Mouse (Mus musculus) myocyte (in vitro differentiated cells): ENCODE results near the gene Myo16.

Experiments used
- CEBPB ChIP-seq: IDR thresholded peaks from 2 replicates; pipeline ENCODE4 v1.6.1; 2011; ENCODE audit warnings: mild to moderate bottlenecking, moderate library complexity; ENCODE audit not compliant: poor library complexity, insufficient read depth, severe bottlenecking
- E2F4 ChIP-seq: IDR thresholded peaks from one replicate; pipeline ENCODE4 v1.6.1; 2011; ENCODE audit warnings: mild to moderate bottlenecking, control low read depth, moderate library complexity; ENCODE audit not compliant: insufficient read depth
- MAX ChIP-seq: IDR thresholded peaks from one replicate; pipeline ENCODE4 v1.6.1; 2011; ENCODE audit warnings: low read depth, mild to moderate bottlenecking, control low read depth
- MYOG ChIP-seq, 3 experiments: IDR thresholded peaks; one replicate each; pipeline ENCODE4 v1.6.1; 2011; ENCODE audit warnings: control low read depth in 2 of 3, low read depth in 2 of 3, mild to moderate bottlenecking in 2 of 3; ENCODE audit not compliant: insufficient read length in 2 of 3, control insufficient read depth in 1 of 3, insufficient read depth in 1 of 3
- POLR2A ChIP-seq: IDR thresholded peaks from one replicate; pipeline ENCODE4 v1.6.1; 2011; ENCODE audit warnings: low read depth, mild to moderate bottlenecking, control low read depth, moderate library complexity; ENCODE audit not compliant: insufficient read length
- POLR2AphosphoS2 ChIP-seq: IDR thresholded peaks from one replicate; pipeline ENCODE4 v1.6.1; 2011; ENCODE audit warnings: low read depth, control low read depth; ENCODE audit not compliant: insufficient read length
- TCF12 ChIP-seq: IDR thresholded peaks from one replicate; pipeline ENCODE4 v1.6.1; 2011; ENCODE audit warnings: mild to moderate bottlenecking, control low read depth; ENCODE audit not compliant: poor library complexity, insufficient read depth, severe bottlenecking
- USF1 ChIP-seq: IDR thresholded peaks from one replicate; pipeline ENCODE4 v1.6.1; 2011; ENCODE audit warnings: low read depth, mild to moderate bottlenecking, control low read depth, moderate library complexity

DNA sequence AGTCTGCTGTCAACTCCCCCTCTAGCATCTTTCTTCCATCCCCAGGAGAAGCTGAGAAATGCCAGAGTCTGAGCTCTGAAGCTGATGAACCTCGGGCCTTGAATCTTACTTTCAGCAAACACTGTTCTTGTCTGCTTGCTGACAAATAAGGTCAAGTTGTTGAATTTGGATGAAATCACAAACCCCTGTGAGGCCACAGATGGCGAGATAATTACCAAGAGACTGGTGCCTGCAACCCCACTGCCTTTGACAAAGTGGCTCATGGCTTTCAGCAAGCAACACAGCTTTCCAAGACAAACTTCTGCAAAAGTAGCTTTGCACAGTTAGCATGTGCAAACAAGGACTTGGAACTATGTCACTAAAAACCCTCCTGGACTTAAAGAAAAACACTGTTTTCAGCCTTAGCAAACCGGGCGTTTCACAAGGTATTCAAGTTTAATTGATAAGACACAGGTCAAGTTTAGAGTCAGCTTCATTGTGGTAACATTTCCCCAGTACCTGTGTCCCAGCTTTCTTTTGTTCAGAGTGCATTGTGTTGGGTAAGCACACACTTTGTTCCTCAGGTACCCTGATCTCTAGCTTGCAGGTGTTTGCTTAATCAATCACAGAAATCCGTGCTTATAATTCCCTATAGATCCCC is 20.6 kb downstream of the Myo16 start:
- TF ChIP-seq POLR2A, result no peak
- no peak for TF ChIP-seq USF1
- no peak for TF ChIP-seq E2F4
- no peak for TF ChIP-seq MYOG (IDR thresholded peaks at IDR 0.05; ENCODE audit: control insufficient read depth in 1 of 3, insufficient read depth in 1 of 3, insufficient read length in 2 of 3, low read depth in 2 of 3)
- TF ChIP-seq POLR2AphosphoS2, result no peak
- TF ChIP-seq MAX, result no peak
- no peak for TF ChIP-seq CEBPB
- no peak for TF ChIP-seq TCF12
